Mouse (Mus musculus): ENCODE results near the gene Srsf7. TPM values are rescaled to one million over a fixed set of nuclear protein-coding genes. Genes with fewer than 3 reads are reported as not detected.
"Not testable (repeated sequence)": the region's sequence is repeated elsewhere in the genome, so short reads cannot be mapped to it uniquely, and the experiment has no call there.

Srsf7 gene
- polyA plus RNA-seq, 1 experiment from 2014 or later, result 858 TPM

GRCm38 (mm10) chr17:80179959-80180358 lies 27.1 kb downstream of the Srsf7 start:
- Histone ChIP-seq H3K36me3 (no peaks in the 10 kb centered on the region), H3K9me3 (replicated peaks) (no peaks in the 10 kb centered on the region), H3K27ac (replicated peaks) (no peak overlapping the region), H3K27me3 (ENCODE audit: low read depth, poor library complexity, severe bottlenecking) (no peaks in the 10 kb centered on the region), H3K4me3 (no peak overlapping the region), H3K4me1 (peaks cover 5% of the 10 kb centered on the region)
- 2% methylated on average over 6 of the region's 6 CpGs for WGBS
- peak; percentile 71 for DNase-seq (ENCODE audit: low spot score)

GRCm38 (mm10) chr17:80178846-80179245 lies 28.3 kb downstream of the Srsf7 start:
- not testable (repeated sequence) for H3K9me3 ChIP-seq (replicated peaks); H3K4me3 ChIP-seq; H3K36me3 ChIP-seq; H3K27me3 ChIP-seq (ENCODE audit: low read depth, poor library complexity, severe bottlenecking); H3K27ac ChIP-seq (replicated peaks); DNase-seq (ENCODE audit: low spot score)
- WGBS, result 90% methylated on average over 3 of the region's 3 CpGs
- peaks cover 10% of the 10 kb centered on the region for H3K4me1 ChIP-seq

- H3K9me3 ChIP-seq (replicated peaks), result no peaks in the 10 kb centered on the region
- no peak for DNase-seq (ENCODE audit: low spot score)
- H3K4me3 ChIP-seq, result no peak overlapping the region
- peaks cover 10% of the 10 kb centered on the region for H3K4me1 ChIP-seq
- no peaks in the 10 kb centered on the region for H3K36me3 ChIP-seq
- 84% methylated on average over 3 of the region's 3 CpGs for WGBS
- no peak overlapping the region for H3K27ac ChIP-seq (replicated peaks)
- H3K27me3 ChIP-seq (ENCODE audit: low read depth, poor library complexity, severe bottlenecking), result no peaks in the 10 kb centered on the region
These were observed 31.1 kb downstream of the Srsf7 start for GRCm38 (mm10) chr17:80175966-80176365.

GRCm38 (mm10) chr17:80175386-80175739 lies 31.7 kb downstream of the Srsf7 start:
- 87% methylated on average over 4 of the region's 4 CpGs for WGBS

GRCm38 (mm10) chr17:80174699-80175385 lies 32.3 kb downstream of the Srsf7 start:
- no peaks in the 10 kb centered on the region for H3K27me3 ChIP-seq (ENCODE audit: low read depth, poor library complexity, severe bottlenecking)
- H3K9me3 ChIP-seq (replicated peaks), result no peaks in the 10 kb centered on the region
- peak; percentile 31 for DNase-seq (ENCODE audit: low spot score)
- WGBS, result 78% methylated on average over 19 of the region's 19 CpGs
- no peaks in the 10 kb centered on the region for H3K36me3 ChIP-seq
- peaks cover 10% of the 10 kb centered on the region for H3K4me1 ChIP-seq
- H3K27ac ChIP-seq (replicated peaks), result peak overlapping the region; percentile 59; the same call in 1 of the 2 replicates
- no peak overlapping the region for H3K4me3 ChIP-seq

More at GRCm38 (mm10) chr17:80175386-80175739, 31.7 kb downstream of the Srsf7 start:
- no peak overlapping the region for H3K4me3 ChIP-seq
- no peak for DNase-seq (ENCODE audit: low spot score)
- no peaks in the 10 kb centered on the region for H3K27me3 ChIP-seq (ENCODE audit: low read depth, poor library complexity, severe bottlenecking)
- H3K36me3 ChIP-seq, result no peaks in the 10 kb centered on the region
- no peak overlapping the region for H3K27ac ChIP-seq (replicated peaks)
- peaks cover 10% of the 10 kb centered on the region for H3K4me1 ChIP-seq
- H3K9me3 ChIP-seq (replicated peaks), result no peaks in the 10 kb centered on the region

GRCm38 (mm10) chr17:80174146-80174545 lies 33.0 kb downstream of the Srsf7 start:
- DNase-seq (ENCODE audit: low spot score), result no peak
- no peaks in the 10 kb centered on the region for H3K36me3 ChIP-seq

GRCm38 (mm10) chr17:80173708-80174107 lies 33.4 kb downstream of the Srsf7 start:
- H3K27me3 ChIP-seq (ENCODE audit: low read depth, poor library complexity, severe bottlenecking), result no peaks in the 10 kb centered on the region
- no peaks in the 10 kb centered on the region for H3K9me3 ChIP-seq (replicated peaks)
- H3K27ac ChIP-seq (replicated peaks), result no peak overlapping the region
- no peak for DNase-seq (ENCODE audit: low spot score)
- H3K4me1 ChIP-seq, result peaks cover 15% of the 10 kb centered on the region
- no peaks in the 10 kb centered on the region for H3K36me3 ChIP-seq
- H3K4me3 ChIP-seq, result no peak overlapping the region
- 88% methylated on average over 2 of the region's 2 CpGs for WGBS

More at GRCm38 (mm10) chr17:80174146-80174545, 33.0 kb downstream of the Srsf7 start:
- Histone ChIP-seq H3K9me3 (replicated peaks) (no peaks in the 10 kb centered on the region), H3K4me3 (no peak overlapping the region), H3K27me3 (ENCODE audit: low read depth, poor library complexity, severe bottlenecking) (no peaks in the 10 kb centered on the region), H3K4me1 (peaks cover 11% of the 10 kb centered on the region), H3K27ac (replicated peaks) (no peak overlapping the region)
- 88% methylated on average over 3 of the region's 3 CpGs for WGBS

- no peaks in the 10 kb centered on the region for H3K36me3 ChIP-seq
- H3K9me3 ChIP-seq (replicated peaks), result no peaks in the 10 kb centered on the region
- H3K4me1 ChIP-seq, result peaks cover 25% of the 10 kb centered on the region
- WGBS, result 89% methylated on average over 5 of the region's 5 CpGs
- H3K27me3 ChIP-seq (ENCODE audit: low read depth, poor library complexity, severe bottlenecking), result no peaks in the 10 kb centered on the region
- DNase-seq (ENCODE audit: low spot score), result no peak
- no peak overlapping the region for H3K4me3 ChIP-seq
- no peak overlapping the region for H3K27ac ChIP-seq (replicated peaks)
These were observed 34.3 kb downstream of the Srsf7 start for GRCm38 (mm10) chr17:80172761-80173160.

- H3K27ac ChIP-seq (replicated peaks), result no peak overlapping the region
- DNase-seq (ENCODE audit: low spot score), result no peak
- H3K27me3 ChIP-seq (ENCODE audit: low read depth, poor library complexity, severe bottlenecking), result no peaks in the 10 kb centered on the region
- H3K4me1 ChIP-seq, result peaks cover 33% of the 10 kb centered on the region
- 90% methylated on average over 4 of the region's 4 CpGs for WGBS
- H3K4me3 ChIP-seq, result no peak overlapping the region
- H3K9me3 ChIP-seq (replicated peaks), result no peaks in the 10 kb centered on the region
- H3K36me3 ChIP-seq, result no peaks in the 10 kb centered on the region
These were observed 35.2 kb downstream of the Srsf7 start for GRCm38 (mm10) chr17:80171948-80172347.

GRCm38 (mm10) chr17:80170951-80171350 lies 36.2 kb downstream of the Srsf7 start:
- DNase-seq (ENCODE audit: low spot score), result no peak
- Histone ChIP-seq H3K27ac (replicated peaks) (no peak overlapping the region), H3K36me3 (no peaks in the 10 kb centered on the region), H3K4me3 (no peak overlapping the region), H3K9me3 (replicated peaks) (no peaks in the 10 kb centered on the region), H3K27me3 (ENCODE audit: low read depth, poor library complexity, severe bottlenecking) (no peaks in the 10 kb centered on the region), H3K4me1 (peaks cover 35% of the 10 kb centered on the region)
- 94% methylated on average over 7 of the region's 7 CpGs for WGBS

GRCm38 (mm10) chr17:80169792-80170191 lies 37.3 kb downstream of the Srsf7 start:
- H3K4me1 ChIP-seq, result peaks cover 28% of the 10 kb centered on the region
- 94% methylated on average over 6 of the region's 6 CpGs for WGBS
- no peaks in the 10 kb centered on the region for H3K27me3 ChIP-seq (ENCODE audit: low read depth, poor library complexity, severe bottlenecking)
- H3K36me3 ChIP-seq, result no peaks in the 10 kb centered on the region
- no peaks in the 10 kb centered on the region for H3K9me3 ChIP-seq (replicated peaks)
- no peak overlapping the region for H3K4me3 ChIP-seq
- DNase-seq (ENCODE audit: low spot score), result no peak
- H3K27ac ChIP-seq (replicated peaks), result no peak overlapping the region

GRCm38 (mm10) chr17:80168425-80169182 lies 38.5 kb downstream of the Srsf7 start:
- no peaks in the 10 kb centered on the region for H3K27me3 ChIP-seq (ENCODE audit: low read depth, poor library complexity, severe bottlenecking)
- peaks cover 25% of the 10 kb centered on the region for H3K4me1 ChIP-seq
- H3K36me3 ChIP-seq, result no peaks in the 10 kb centered on the region
- peak overlapping the region; percentile 31 for H3K4me3 ChIP-seq
- peak; percentile 54 for DNase-seq (ENCODE audit: low spot score)
- peak overlapping the region; percentile 65 for H3K27ac ChIP-seq (replicated peaks)
- 31% methylated on average over 16 of the region's 16 CpGs for WGBS
- H3K9me3 ChIP-seq (replicated peaks), result no peaks in the 10 kb centered on the region

- DNase-seq (ENCODE audit: low spot score), result no peak
- Histone ChIP-seq H3K27me3 (ENCODE audit: low read depth, poor library complexity, severe bottlenecking) (no peaks in the 10 kb centered on the region), H3K4me3 (no peak overlapping the region), H3K36me3 (no peaks in the 10 kb centered on the region), H3K27ac (replicated peaks) (no peak overlapping the region), H3K4me1 (peaks cover 25% of the 10 kb centered on the region), H3K9me3 (replicated peaks) (no peaks in the 10 kb centered on the region)
- WGBS, result 73% methylated on average over 7 of the region's 7 CpGs
These were observed 39.3 kb downstream of the Srsf7 start for GRCm38 (mm10) chr17:80167851-80168251.

All from midbrain, embryonic 10.5 days (tissue).